Mouse (Mus musculus) embryonic facial prominence, embryonic 11.5 days (tissue): Measurements from ENCODE around the gene Enpp6. TPM values are rescaled to one million over a fixed set of nuclear protein-coding genes. Genes with fewer than 3 reads are reported as not detected.
A peak's percentile ranks its signal among the peaks of the same experiment; 100 is the strongest.

Experiments used
- ATAC-seq: fragments of 200-750 bp; cut with Nextera tagmentation; replicated peaks from 2 replicates; pipeline ENCODE4 v1.8.0; 2017; ENCODE audit warnings: low read depth; ENCODE audit not compliant: insufficient number of reproducible peaks, low FRiP score, low TSS enrichment
- DNase-seq: peaks from one replicate; pipeline ENCODE4 v3.0.0-alpha.2; 2015; ENCODE audit warnings: low spot score
- H3K27ac ChIP-seq: fragments of 300-500 bp; sonication (generic); replicated peaks from 2 replicates; pipeline ENCODE4 v1.5.1; 2014; ENCODE audit warnings: mild to moderate bottlenecking, low read depth, low read length, control low read depth
- H3K27me3 ChIP-seq: fragments of 300-500 bp; sonication (generic); 2 replicates; pipeline ENCODE4 v1.6.1; 2014; ENCODE audit warnings: mild to moderate bottlenecking, low read length, moderate library complexity, mixed read lengths; ENCODE audit not compliant: control insufficient read depth, insufficient read depth
- H3K36me3 ChIP-seq: fragments of 300-500 bp; sonication (generic); replicated peaks from 2 replicates; pipeline ENCODE4 v1.6.1; 2014; ENCODE audit warnings: low read depth, mild to moderate bottlenecking, low read length, moderate library complexity, mixed read lengths; ENCODE audit not compliant: control insufficient read depth, insufficient read depth
- H3K4me1 ChIP-seq: fragments of 300-500 bp; sonication (generic); 2 replicates; pipeline ENCODE4 v1.6.1; 2014; ENCODE audit warnings: low read length, mixed read lengths; ENCODE audit not compliant: control insufficient read depth, insufficient read depth
- H3K4me2 ChIP-seq: fragments of 300-500 bp; sonication (generic); 2 replicates; pipeline ENCODE4 v1.6.1; 2014; ENCODE audit warnings: low read depth, mild to moderate bottlenecking, control low read depth, low read length, moderate library complexity
- H3K4me3 ChIP-seq: fragments of 300-500 bp; sonication (generic); 2 replicates; pipeline ENCODE4 v1.5.1; 2014; ENCODE audit warnings: low read depth, low read length, control low read depth
- H3K9ac ChIP-seq: fragments of 300-500 bp; sonication (generic); replicated peaks from 2 replicates; pipeline ENCODE4 v1.6.1; 2014; ENCODE audit warnings: mild to moderate bottlenecking, control low read depth, low read length
- H3K9me3 ChIP-seq: fragments of 300-500 bp; sonication (generic); replicated peaks from 2 replicates; pipeline ENCODE4 v1.6.1; 2016; ENCODE audit warnings: mild to moderate bottlenecking, low read length, inconsistent platforms, mixed read lengths; ENCODE audit not compliant: control insufficient read depth
- WGBS: fragments of 180-500 bp; shearing (Covaris S2); extraction: QIAGEN DNeasy Blood & Tissue Kit; methylation state at CpG from one replicate; pipeline ENCODE4 v1.1.7; 2014; 5-methylcytosine and 5-hydroxymethylcytosine counted together
- polyA plus RNA-seq: library from polyadenylated mRNA; unstranded; fragments of >200 nt; fragmentation: Nextera tagmentation; extraction: Ambion mirVana; gene quantifications from 2 replicates; pipeline ENCODE4 v1.2.1, GENCODE M21; 2014

Gene Enpp6
- polyA plus RNA-seq, 1 experiment from 2014 or later, result 0.21 TPM

DNA sequence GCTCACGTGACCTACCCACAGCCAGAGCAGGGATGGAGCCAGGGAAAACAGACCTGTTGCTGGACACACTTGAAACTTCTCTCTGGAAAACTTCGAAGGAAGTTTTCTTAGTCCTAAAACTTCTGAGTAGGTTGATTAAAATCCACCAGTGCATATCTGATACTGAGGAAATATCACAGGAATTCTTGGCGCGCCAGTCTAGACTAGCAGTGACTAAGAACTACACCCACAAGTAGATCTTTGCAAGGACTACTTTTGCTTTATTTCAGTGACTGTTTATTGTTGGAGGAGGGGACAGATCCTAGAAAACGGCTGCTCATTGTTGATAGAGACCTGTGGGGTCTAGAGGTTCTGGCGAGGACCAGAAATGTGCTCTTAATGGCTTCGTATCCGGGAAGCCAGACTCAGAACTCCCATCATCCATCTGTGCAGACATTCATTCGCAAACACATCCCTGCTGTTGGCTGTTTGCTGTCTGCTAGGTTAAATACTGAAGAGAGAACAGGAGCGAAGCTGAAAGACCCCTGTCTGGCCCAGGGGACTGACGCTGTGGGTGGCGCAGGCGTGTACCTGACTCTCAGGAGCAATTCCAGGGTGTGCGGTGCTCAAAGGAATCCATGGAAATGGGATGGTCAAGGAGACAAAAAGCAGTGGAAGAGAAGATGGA lies 38.5 kb upstream of the Enpp6 start:
- Histone ChIP-seq H3K27me3 (no peaks in the 10 kb centered on the region), H3K9ac (no peak overlapping the region)

DNA sequence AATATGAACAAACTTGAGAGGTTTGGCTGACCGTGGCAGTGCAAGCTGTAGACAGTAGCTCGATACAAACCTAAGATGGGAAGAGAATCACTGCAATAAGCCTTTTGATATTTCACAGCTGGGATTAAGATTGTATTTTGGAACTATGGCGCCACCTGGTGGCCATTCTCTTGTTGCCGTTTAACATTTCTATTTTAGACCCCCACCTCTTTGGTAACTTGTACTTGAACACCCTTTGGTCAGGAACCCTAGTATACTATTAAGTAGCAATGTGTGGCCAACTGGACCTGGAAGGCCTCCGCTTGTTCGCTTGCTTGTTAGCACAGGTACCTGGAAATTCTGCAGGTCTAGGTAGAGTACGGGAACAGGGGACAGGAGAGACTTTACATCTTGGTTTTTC lies 33.2 kb upstream of the Enpp6 start:
- H3K27me3 ChIP-seq, result no peaks in the 10 kb centered on the region
- no peak overlapping the region for H3K4me2 ChIP-seq
- H3K4me3 ChIP-seq, result no peak overlapping the region
- H3K27ac ChIP-seq, result no peak overlapping the region
- DNase-seq (peak; percentile 88), ATAC-seq (no peak)
- H3K9ac ChIP-seq, result no peak overlapping the region
- no peaks in the 10 kb centered on the region for H3K9me3 ChIP-seq
- H3K36me3 ChIP-seq, result no peaks in the 10 kb centered on the region
- 26% methylated on average over 7 of the region's 7 CpGs for WGBS
- H3K4me1 ChIP-seq, result no peaks in the 10 kb centered on the region

More for the DNA sequence above, 38.5 kb upstream of the Enpp6 start:
- Histone ChIP-seq H3K9me3 (no peaks in the 10 kb centered on the region), H3K4me1 (no peaks in the 10 kb centered on the region), H3K36me3 (no peaks in the 10 kb centered on the region), H3K27ac (no peak overlapping the region), H3K4me3 (no peak overlapping the region), H3K4me2 (no peak overlapping the region)
- ATAC-seq, result no peak
- DNase-seq, result no peak
- 85% methylated on average over 14 of the region's 14 CpGs for WGBS

DNA sequence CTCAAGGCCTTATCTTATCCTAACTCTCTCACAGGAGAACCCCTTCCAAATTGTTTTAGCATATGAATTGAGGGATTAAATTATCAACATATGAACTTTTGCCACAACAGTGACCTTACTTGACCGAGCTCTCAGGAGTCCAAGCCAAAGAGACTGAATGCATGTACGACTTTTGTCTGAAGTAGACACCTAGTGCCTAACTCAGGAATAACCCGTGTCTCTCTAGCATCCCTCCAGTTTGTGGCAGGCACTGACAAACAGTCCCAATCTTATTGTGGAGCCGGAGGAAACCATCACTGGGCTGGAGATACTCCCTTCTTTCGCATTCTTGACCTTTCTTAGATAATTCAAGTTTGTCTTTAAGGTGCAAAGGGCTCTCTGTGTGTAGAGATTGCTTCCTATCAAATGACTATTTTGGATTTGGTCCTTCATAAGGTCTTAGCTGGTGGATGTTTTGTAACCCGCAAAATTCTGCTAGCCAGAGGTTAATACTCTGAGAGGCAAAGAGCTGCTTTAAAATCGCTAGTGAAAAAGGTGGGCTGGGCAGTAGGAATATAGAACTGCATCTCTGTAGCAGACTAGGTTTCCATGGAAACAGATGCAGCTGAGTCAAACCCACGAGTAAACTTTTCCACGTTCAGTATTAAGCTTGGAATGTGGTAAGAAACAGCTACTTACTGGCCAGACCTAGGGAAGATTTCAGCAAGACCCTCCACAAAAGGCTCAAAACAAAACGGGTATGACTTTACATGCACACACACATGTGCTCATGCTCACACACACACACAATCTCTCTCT lies 23.9 kb upstream of the Enpp6 start:
- Histone ChIP-seq H3K4me1 (no peaks in the 10 kb centered on the region), H3K4me2 (no peak overlapping the region), H3K36me3 (no peaks in the 10 kb centered on the region), H3K27ac (no peak overlapping the region), H3K9ac (no peak overlapping the region), H3K4me3 (no peak overlapping the region), H3K9me3 (no peaks in the 10 kb centered on the region), H3K27me3 (no peaks in the 10 kb centered on the region)
- DNase-seq, result no peak
- 52% methylated on average over 10 of the region's 10 CpGs for WGBS
- ATAC-seq, result no peak

DNA sequence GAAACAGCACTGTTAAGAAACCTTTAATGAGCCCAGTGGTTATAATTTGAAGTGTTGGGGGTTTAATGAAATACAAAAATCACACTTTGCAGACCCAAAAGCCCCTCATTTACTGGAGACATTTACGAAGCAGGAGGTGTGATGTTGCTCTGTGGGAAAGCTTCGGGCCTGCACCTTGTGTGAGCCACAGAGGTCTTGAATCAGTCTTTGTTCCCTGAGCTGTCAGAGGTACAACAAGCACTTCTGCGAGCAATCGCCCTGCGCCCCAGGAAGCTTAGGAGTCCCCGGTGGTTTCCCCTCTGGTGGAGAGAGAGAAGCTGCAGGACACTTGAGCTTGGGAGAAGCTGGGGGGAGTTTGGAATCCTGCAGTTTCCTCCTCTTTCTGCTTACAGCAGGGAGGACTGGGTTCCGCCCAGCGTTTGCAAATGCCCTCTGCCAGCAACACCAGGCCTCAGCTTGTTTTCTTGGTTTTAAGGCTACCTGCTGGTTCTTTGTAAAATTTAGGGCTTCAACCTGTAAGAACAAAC lies 23.0 kb upstream of the Enpp6 start:
- Histone ChIP-seq H3K4me2 (no peak overlapping the region), H3K4me3 (no peak overlapping the region), H3K4me1 (no peaks in the 10 kb centered on the region), H3K9ac (0 out of 2 replicates have a peak overlapping the region, but pooled peaks have one; percentile 34), H3K27me3 (no peaks in the 10 kb centered on the region), H3K9me3 (no peaks in the 10 kb centered on the region), H3K27ac (no peak overlapping the region), H3K36me3 (no peaks in the 10 kb centered on the region)
- ATAC-seq (no peak), DNase-seq (no peak)
- 30% methylated on average over 8 of the region's 8 CpGs for WGBS

DNA sequence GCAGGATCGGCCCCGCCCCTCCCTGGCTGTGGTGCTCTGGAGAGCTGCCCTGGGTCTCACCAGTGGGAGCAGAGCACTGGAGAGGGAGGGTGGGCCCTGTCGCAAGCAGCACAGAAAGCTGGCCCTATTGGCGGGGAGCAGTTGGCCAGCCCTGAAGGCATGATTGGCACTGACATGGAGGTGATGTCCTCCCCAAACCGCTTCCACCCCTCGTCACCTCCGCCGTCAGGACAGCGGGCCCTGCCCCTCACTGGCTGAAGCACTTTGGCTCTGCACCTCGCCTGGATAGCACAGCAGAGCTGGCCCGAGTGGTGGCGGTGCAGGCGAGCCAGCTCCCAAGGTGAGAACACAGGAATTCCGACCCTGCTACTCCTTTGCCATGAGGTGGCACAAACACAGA lies 20.9 kb upstream of the Enpp6 start:
- H3K27me3 ChIP-seq, result no peaks in the 10 kb centered on the region
- H3K4me2 ChIP-seq, result no peak overlapping the region
- H3K4me1 ChIP-seq, result no peaks in the 10 kb centered on the region
- DNase-seq (no peak), ATAC-seq (no peak)
- H3K9me3 ChIP-seq, result no peaks in the 10 kb centered on the region
- H3K4me3 ChIP-seq, result no peak overlapping the region
- 55% methylated on average over 13 of the region's 14 CpGs for WGBS
- no peak overlapping the region for H3K9ac ChIP-seq
- H3K27ac ChIP-seq, result no peak overlapping the region
- H3K36me3 ChIP-seq, result no peaks in the 10 kb centered on the region

DNA sequence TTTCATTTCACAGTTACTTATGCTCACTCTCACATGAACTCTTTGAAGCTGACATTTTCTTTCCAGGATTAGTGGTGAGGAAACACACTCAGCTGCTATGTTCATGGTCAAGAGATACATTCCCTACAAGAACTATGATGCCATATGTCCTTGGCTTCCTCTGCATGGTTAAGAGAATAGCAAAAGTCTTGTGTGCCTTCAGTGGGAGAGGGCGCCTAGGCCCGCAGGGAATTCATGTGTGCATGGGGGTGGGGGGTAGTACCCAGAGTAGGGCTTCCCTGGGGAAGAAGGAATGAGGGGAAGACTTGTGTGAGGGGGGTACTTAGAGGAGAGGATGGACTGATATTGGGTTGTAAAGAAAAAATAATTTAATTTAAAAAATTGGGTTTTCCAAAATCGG lies 18.0 kb upstream of the Enpp6 start:
- DNase-seq (no peak), ATAC-seq (no peak)
- no peak overlapping the region for H3K4me2 ChIP-seq
- H3K4me1 ChIP-seq, result no peaks in the 10 kb centered on the region
- WGBS, result 96% methylated on average over 3 of the region's 3 CpGs
- no peak overlapping the region for H3K9ac ChIP-seq
- no peaks in the 10 kb centered on the region for H3K27me3 ChIP-seq
- no peak overlapping the region for H3K27ac ChIP-seq
- no peak overlapping the region for H3K4me3 ChIP-seq
- H3K36me3 ChIP-seq, result no peaks in the 10 kb centered on the region
- H3K9me3 ChIP-seq, result no peaks in the 10 kb centered on the region

DNA sequence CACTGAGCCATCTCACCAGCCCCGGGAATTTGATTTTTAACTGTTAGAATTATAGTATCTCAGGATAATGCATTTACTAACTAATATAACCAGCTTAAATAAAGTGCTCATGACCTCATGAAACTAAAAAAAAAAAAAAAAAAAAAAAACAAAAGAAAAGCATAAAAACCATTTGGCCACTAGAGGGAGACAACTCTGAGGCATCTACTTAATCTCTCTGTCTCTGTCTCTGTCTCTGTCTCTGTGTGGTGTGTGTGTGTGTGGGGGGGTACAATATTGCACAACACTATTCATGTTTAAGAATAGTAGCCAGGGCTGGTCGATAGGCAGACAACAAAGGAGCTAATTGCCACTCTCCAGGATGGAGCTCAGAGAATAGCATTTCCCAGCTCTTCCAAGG lies 17.3 kb upstream of the Enpp6 start:
- Histone ChIP-seq H3K4me2 (no peak overlapping the region), H3K4me1 (no peaks in the 10 kb centered on the region), H3K27ac (no peak overlapping the region), H3K27me3 (no peaks in the 10 kb centered on the region), H3K4me3 (no peak overlapping the region), H3K36me3 (no peaks in the 10 kb centered on the region), H3K9me3 (no peaks in the 10 kb centered on the region), H3K9ac (no peak overlapping the region)
- DNase-seq (peak; percentile 29), ATAC-seq (no peak)
- 64% methylated on average over 2 of the region's 2 CpGs for whole genome bisulfite sequencing

DNA sequence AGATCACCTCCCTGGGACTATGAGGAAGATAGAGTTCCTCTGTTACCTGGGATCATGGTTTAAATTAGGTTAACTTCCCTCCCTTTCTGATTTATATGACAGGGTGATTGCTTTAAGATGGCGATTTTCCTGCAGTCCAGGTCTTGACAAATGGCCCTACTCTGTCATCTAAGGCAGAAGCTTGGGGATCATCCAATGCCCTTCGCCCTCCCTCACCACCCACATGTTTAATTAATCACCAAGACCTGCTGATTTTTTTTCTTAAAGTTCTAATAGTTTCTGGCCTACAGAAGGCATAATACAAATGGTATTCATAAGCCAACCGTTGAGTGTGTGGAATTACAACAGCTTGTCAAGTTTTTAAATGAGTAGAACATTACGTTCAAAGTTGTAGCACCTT lies 9.3 kb upstream of the Enpp6 start:
- no peaks in the 10 kb centered on the region for H3K9me3 ChIP-seq
- H3K36me3 ChIP-seq, result no peaks in the 10 kb centered on the region
- H3K9ac ChIP-seq, result no peak overlapping the region
- no peaks in the 10 kb centered on the region for H3K4me1 ChIP-seq
- ATAC-seq, result no peak
- no peak overlapping the region for H3K4me2 ChIP-seq
- WGBS, result 84% methylated on average over 4 of the region's 4 CpGs
- no peak for DNase-seq
- no peaks in the 10 kb centered on the region for H3K27me3 ChIP-seq
- no peak overlapping the region for H3K27ac ChIP-seq
- no peak overlapping the region for H3K4me3 ChIP-seq
